Mouse (Mus musculus) midbrain, embryonic 14.5 days (tissue): ENCODE measurements around the gene Rasd2. TPM values are rescaled to one million over a fixed set of nuclear protein-coding genes. Genes with fewer than 3 reads are reported as not detected.

Experiments
- ATAC-seq: fragments of 200-750 bp; cut with Nextera tagmentation; 2 replicates; pipeline ENCODE4 v1.8.0; 2017; ENCODE audit warnings: moderate number of reproducible peaks, moderate library complexity; ENCODE audit not compliant: low FRiP score, low TSS enrichment
- DNase-seq: peaks from one replicate; pipeline ENCODE4 v3.0.0-alpha.2; 2015
- H3K27ac ChIP-seq: fragments of 300-500 bp; sonication (generic); replicated peaks from 2 replicates; pipeline ENCODE4 v1.5.1; 2014; ENCODE audit warnings: mild to moderate bottlenecking, low read depth, low read length, moderate library complexity
- H3K27me3 ChIP-seq: fragments of 300-500 bp; sonication (generic); 2 replicates; pipeline ENCODE4 v1.6.1; 2014; ENCODE audit warnings: low read length, control low read depth, mixed read lengths; ENCODE audit not compliant: control insufficient read depth, insufficient read depth
- H3K36me3 ChIP-seq: fragments of 300-500 bp; sonication (generic); 2 replicates; pipeline ENCODE4 v1.6.1; 2014; ENCODE audit warnings: low read length, control low read depth; ENCODE audit not compliant: control insufficient read depth, insufficient read depth
- H3K4me1 ChIP-seq: fragments of 300-500 bp; sonication (generic); 2 replicates; pipeline ENCODE4 v1.6.1; 2014; ENCODE audit warnings: mild to moderate bottlenecking, antibody characterized with exemption, low read length, control low read depth; ENCODE audit not compliant: control insufficient read depth, insufficient read depth
- H3K4me2 ChIP-seq: fragments of 300-500 bp; sonication (generic); 2 replicates; pipeline ENCODE4 v1.6.1; 2014; ENCODE audit warnings: mild to moderate bottlenecking, low read length, moderate library complexity
- H3K4me3 ChIP-seq: fragments of 300-500 bp; sonication (generic); replicated peaks from 2 replicates; pipeline ENCODE4 v1.5.1; 2014; ENCODE audit warnings: low read depth, low read length
- H3K9ac ChIP-seq: fragments of 300-500 bp; sonication (generic); replicated peaks from 2 replicates; pipeline ENCODE4 v1.6.1; 2014; ENCODE audit warnings: mild to moderate bottlenecking, low read length, moderate library complexity
- H3K9me3 ChIP-seq: fragments of 300-500 bp; sonication (generic); 2 replicates; pipeline ENCODE4 v1.6.1; 2016; ENCODE audit warnings: low read length, control low read depth, mixed read lengths; ENCODE audit not compliant: control insufficient read depth
- WGBS: fragments of 180-500 bp; shearing (Covaris S2); extraction: QIAGEN DNeasy Blood & Tissue Kit; methylation state at CpG from one replicate; pipeline ENCODE4 v1.1.7; 2014; 5-methylcytosine and 5-hydroxymethylcytosine counted together
- polyA plus RNA-seq: library from polyadenylated mRNA; unstranded; fragments of >200 nt; fragmentation: Nextera tagmentation; extraction: Ambion mirVana; gene quantifications from 2 replicates; pipeline ENCODE4 v1.2.1, GENCODE M21; 2014

The Rasd2 gene
- polyA plus RNA-seq, 1 experiment from 2014 or later: 2.4 TPM

DNA sequence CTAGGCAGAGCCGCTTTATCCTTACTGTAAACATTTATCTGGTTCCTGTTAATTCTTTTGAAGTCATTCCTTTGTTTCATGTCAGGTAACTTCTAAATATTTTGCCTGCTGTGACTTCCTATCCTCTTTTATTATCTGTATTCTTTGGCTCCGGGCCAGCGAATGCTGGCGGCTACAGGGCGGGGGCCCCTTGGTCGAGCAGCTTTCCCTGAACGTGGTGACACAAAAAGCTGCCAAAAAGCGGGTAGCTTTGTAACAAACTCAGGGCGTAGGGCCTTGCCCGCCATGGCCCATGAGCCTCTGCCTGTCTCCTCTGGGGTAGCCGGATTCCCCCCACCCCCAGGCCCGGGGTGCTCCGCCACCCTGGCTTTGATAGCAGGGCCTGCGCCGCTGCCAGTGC lies 33.6 kb downstream of the Rasd2 start:
- no peak overlapping the region for H3K27ac ChIP-seq
- no peaks in the 10 kb centered on the region for H3K4me1 ChIP-seq
- no peak for DNase-seq
- no peak for ATAC-seq
- no peak overlapping the region for H3K9ac ChIP-seq
- H3K4me2 ChIP-seq: no peak overlapping the region
- WGBS: 96% methylated on average over 15 of the region's 15 CpGs
- H3K9me3 ChIP-seq: peaks cover 6% of the 10 kb centered on the region
- no peaks in the 10 kb centered on the region for H3K36me3 ChIP-seq
- H3K4me3 ChIP-seq: no peak overlapping the region
- H3K27me3 ChIP-seq: no peaks in the 10 kb centered on the region

DNA sequence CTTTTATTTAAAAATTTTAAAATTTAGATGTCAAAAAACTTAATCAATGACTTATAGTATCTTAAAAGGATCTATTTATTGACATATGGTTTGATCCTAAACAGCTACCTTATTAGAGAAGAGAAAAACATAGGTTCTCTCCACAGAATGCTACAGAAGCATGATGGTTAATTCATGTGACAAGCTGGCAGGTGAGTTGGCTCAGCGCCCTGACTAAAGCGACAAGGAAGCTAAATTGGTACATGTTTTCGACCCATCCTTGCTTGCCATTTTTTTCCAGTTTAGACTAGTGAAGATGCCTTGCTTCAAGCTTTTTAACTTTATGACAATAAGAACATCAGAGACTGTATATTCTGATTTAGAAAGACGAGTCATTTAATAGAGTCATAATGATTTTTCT lies 35.4 kb downstream of the Rasd2 start:
- Histone ChIP-seq H3K9ac (no peak overlapping the region), H3K27ac (no peak overlapping the region), H3K4me1 (no peaks in the 10 kb centered on the region), H3K4me2 (no peak overlapping the region), H3K36me3 (no peaks in the 10 kb centered on the region), H3K4me3 (no peak overlapping the region), H3K27me3 (no peaks in the 10 kb centered on the region), H3K9me3 (peaks cover 6% of the 10 kb centered on the region)
- WGBS: 91% methylated on average over 4 of the region's 4 CpGs
- DNase-seq (no peak), ATAC-seq (no peak)

GRCm38 (mm10) chr8:75254027-75254426 lies 40.3 kb downstream of the Rasd2 start:
- no peak overlapping the region for H3K4me3 ChIP-seq
- no peaks in the 10 kb centered on the region for H3K27me3 ChIP-seq
- H3K27ac ChIP-seq: no peak overlapping the region
- no peaks in the 10 kb centered on the region for H3K36me3 ChIP-seq
- 88% methylated on average over 3 of the region's 3 CpGs for WGBS
- ATAC-seq (no peak), DNase-seq (no peak)
- H3K4me1 ChIP-seq: no peaks in the 10 kb centered on the region
- no peak overlapping the region for H3K9ac ChIP-seq
- H3K9me3 ChIP-seq: no peaks in the 10 kb centered on the region; the same call in 1 of the 2 replicates
- H3K4me2 ChIP-seq: no peak overlapping the region

GRCm38 (mm10) chr8:75255635-75256034 lies 41.9 kb downstream of the Rasd2 start:
- no peaks in the 10 kb centered on the region for H3K27me3 ChIP-seq
- H3K4me1 ChIP-seq: no peaks in the 10 kb centered on the region
- no peak overlapping the region for H3K4me2 ChIP-seq
- no peaks in the 10 kb centered on the region for H3K36me3 ChIP-seq
- no peak for DNase-seq
- no peak for ATAC-seq
- no peak overlapping the region for H3K9ac ChIP-seq
- no peak overlapping the region for H3K27ac ChIP-seq
- WGBS: 86% methylated on average over 3 of the region's 3 CpGs
- no peaks in the 10 kb centered on the region for H3K9me3 ChIP-seq
- H3K4me3 ChIP-seq: no peak overlapping the region

DNA sequence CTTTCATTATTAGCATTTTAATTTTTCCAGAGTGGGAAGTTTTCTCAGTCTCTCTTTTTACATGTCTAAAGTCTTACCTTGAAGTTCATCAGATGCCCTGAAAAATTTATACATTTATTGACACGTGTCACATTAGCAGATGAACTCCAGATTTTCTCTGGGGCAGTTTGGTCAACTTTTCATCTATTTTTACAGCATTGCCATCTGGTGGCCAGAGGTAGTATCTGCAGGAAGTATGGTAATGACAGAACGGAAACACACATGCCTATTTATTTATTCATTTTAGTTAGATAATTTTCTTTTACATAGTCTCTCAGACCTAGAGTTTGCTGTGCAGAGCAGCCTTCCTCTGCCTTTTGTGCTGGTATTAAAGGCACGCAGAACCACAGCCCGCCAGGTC lies 58.4 kb downstream of the Rasd2 start:
- no peak overlapping the region for H3K27ac ChIP-seq
- no peak overlapping the region for H3K4me3 ChIP-seq
- no peaks in the 10 kb centered on the region for H3K36me3 ChIP-seq
- DNase-seq: peak; percentile 65
- H3K4me2 ChIP-seq: no peak overlapping the region
- WGBS: 42% methylated on average over 4 of the region's 4 CpGs
- H3K4me1 ChIP-seq: no peaks in the 10 kb centered on the region
- ATAC-seq: no peak
- H3K27me3 ChIP-seq: no peaks in the 10 kb centered on the region
- H3K9me3 ChIP-seq: 0 out of 2 replicates have a peak, but pooled peaks cover 3% of the 10 kb centered on the region
- H3K9ac ChIP-seq: no peak overlapping the region

Other genes starting within 250 kb of the Rasd2 start
- gene Hmgxb4, start 220.6 kb upstream of the Rasd2 start, polyA plus RNA-seq: 53.1 TPM in 2 replicates
- 24.9 and 26.2 TPM in 2 replicates for gene Tom1, start 180.2 kb upstream of the Rasd2 start, polyA plus RNA-seq
- gene Hmox1, start 120.3 kb upstream of the Rasd2 start, polyA plus RNA-seq: 1.8 and 5.8 TPM in 2 replicates
- 24.7 and 34.6 TPM in 2 replicates for gene Mcm5, start 104.4 kb upstream of the Rasd2 start, polyA plus RNA-seq
- not detected in 2 replicates for gene Gm10358, start 192.6 kb downstream of the Rasd2 start, polyA plus RNA-seq
- not detected in 2 replicates for gene Iqcm, start 234.8 kb downstream of the Rasd2 start, polyA plus RNA-seq